Mouse (Mus musculus): Measurements from ENCODE around the gene Klk1b9. TPM values are rescaled to one million over a fixed set of nuclear protein-coding genes. Genes with fewer than 3 reads are reported as not detected.
"Not testable (repeated sequence)": the region's sequence is repeated elsewhere in the genome, so short reads cannot be mapped to it uniquely, and the experiment has no call there.

Klk1b9 gene
- polyA plus RNA-seq, 1 experiment from 2014 or later = not detected

DNA sequence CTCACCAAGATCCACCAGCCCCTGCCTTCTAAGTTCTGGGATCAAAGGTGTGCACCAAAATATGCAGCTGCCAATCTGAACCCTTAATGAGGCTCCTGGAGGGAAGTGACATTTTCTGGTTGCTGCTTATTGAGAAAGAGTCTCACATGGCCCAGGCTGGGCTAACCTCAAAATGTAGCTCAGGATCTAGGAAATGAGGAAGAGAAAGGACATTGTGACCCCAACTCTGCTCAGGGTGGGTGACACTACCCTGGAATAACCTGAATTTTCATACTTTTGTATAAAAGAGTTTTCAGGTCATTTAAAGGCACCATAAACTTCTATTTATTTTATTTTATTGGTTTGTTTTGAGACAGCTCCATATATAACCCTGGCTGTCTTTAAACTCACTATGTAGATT is 9.8 kb downstream of the Klk1b9 start:
- Histone ChIP-seq H3K36me3 (no peaks in the 10 kb centered on the region), H3K27ac (no peak overlapping the region), H3K27me3 (no peaks in the 10 kb centered on the region), H3K4me1 (no peaks in the 10 kb centered on the region), H3K9ac (no peak overlapping the region), H3K4me3 (no peak overlapping the region), H3K4me2 (no peak overlapping the region), H3K9me3 (no peaks in the 10 kb centered on the region)
- ATAC-seq (ENCODE audit: borderline replicate concordance, extremely low read depth, low FRiP score, low TSS enrichment) = no peak

DNA sequence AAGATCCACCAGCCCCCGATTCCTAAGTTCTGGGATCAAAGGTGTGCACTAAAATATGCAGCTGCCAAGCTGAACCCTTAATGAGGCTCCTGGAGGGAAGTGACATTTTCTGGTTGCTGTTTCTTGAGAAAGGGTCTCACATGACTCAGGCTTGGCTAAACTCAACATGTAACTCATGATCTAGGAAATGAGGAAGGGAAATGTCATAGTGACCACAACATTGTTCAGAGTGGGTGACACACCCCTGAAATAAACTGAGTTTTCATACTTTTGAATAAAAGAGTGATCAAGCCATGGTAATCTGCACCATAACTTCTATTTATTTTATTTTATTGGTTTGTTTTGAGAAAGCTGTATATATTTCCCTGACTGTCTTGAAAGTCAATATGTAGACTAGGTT is 19.0 kb downstream of the Klk1b9 start:
- 56% methylated on average over 1 of the region's 1 CpGs for WGBS
- not testable (repeated sequence) for H3K9me3 ChIP-seq

DNA sequence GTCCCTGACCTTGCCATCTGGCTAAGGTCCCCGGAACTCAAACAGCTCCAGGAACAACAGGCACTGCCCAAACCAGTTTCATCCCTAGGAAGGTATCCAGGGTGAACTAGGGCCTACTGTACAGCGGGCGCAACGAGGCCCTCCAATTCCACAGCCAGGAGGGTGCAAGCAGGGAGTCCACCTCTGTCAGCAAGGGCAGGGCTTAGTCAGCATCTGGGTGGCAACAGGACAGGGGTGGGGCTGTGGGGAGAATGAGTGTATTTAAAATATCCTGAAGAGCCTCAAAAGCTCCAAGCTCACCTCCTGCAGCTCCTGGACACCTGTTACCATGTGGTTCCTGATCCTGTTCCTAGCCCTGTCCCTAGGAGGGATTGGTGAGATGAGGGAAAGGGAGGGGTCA is 19.7 kb downstream of the Klk1b9 start, which contains the start of gene Klk1b11:
Gene Klk1b11, plus strand, starts transcription at position 301 of the 400 bp plus-strand sequence.
- H3K9ac ChIP-seq; H3K9me3 ChIP-seq; H3K27me3 ChIP-seq; ATAC-seq (ENCODE audit: borderline replicate concordance, extremely low read depth, low FRiP score, low TSS enrichment); H3K4me3 ChIP-seq; H3K4me2 ChIP-seq; H3K36me3 ChIP-seq; H3K4me1 ChIP-seq; H3K27ac ChIP-seq: not testable (repeated sequence)
- 79% methylated on average over 4 of the region's 4 CpGs for WGBS

More for the DNA sequence above, 19.0 kb downstream of the Klk1b9 start:
- not testable (repeated sequence) for H3K36me3 ChIP-seq; ATAC-seq (ENCODE audit: borderline replicate concordance, extremely low read depth, low FRiP score, low TSS enrichment); H3K9ac ChIP-seq; H3K27me3 ChIP-seq; H3K4me2 ChIP-seq; H3K27ac ChIP-seq; H3K4me1 ChIP-seq; H3K4me3 ChIP-seq

DNA sequence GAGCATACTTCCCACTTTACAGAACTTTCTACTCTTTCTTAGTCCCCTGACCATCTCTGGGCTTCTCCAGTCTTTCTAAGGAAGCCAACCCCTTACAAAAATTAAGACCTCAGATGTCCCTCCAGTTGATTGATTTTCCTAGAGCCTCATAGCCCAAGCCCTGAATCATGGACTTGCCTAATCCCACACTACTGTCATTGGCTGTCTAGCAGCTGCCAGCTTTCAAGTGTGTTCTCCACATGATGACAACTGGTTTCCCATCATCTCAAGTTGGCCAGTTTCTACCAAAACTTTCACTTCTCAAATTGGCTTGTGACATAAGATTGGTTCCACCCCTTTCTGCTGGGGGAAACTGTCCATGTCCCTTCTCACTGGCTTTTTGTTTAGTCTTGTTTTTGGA is 29.0 kb downstream of the Klk1b9 start:
- no peaks in the 10 kb centered on the region for H3K9me3 ChIP-seq
- H3K27ac ChIP-seq = no peak overlapping the region
- H3K4me3 ChIP-seq = no peak overlapping the region
- H3K4me1 ChIP-seq = no peaks in the 10 kb centered on the region
- H3K36me3 ChIP-seq = no peaks in the 10 kb centered on the region
- H3K9ac ChIP-seq = no peak overlapping the region
- no peaks in the 10 kb centered on the region for H3K27me3 ChIP-seq
- ATAC-seq (ENCODE audit: borderline replicate concordance, extremely low read depth, low FRiP score, low TSS enrichment) = no peak
- H3K4me2 ChIP-seq = no peak overlapping the region

DNA sequence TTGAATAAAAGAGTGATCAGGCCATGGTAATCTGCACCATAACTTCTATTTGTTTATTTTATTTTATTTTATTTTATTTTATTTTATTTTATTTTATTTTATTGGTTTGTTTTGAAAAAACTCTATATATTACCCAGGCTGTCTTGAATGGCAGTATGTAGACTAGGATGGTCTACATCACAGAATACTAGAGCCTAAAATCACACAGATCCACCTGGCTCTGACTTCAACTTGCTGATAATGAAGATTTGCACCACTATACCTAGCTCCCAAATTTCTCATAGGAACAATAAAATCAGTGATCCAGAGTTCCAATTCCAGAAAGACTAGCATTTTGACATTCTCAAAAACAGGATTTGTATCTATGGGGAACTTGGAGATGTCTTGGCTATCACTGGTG is 36.0 kb downstream of the Klk1b9 start, which contains the start of gene Klk1b26:
Gene Klk1b26, plus strand, starts transcription at position 301 of the 400 bp plus-strand sequence.
- not testable (repeated sequence) for H3K9me3 ChIP-seq; H3K27ac ChIP-seq; H3K4me1 ChIP-seq; H3K4me2 ChIP-seq; H3K9ac ChIP-seq; H3K36me3 ChIP-seq; H3K27me3 ChIP-seq; H3K4me3 ChIP-seq; ATAC-seq (ENCODE audit: borderline replicate concordance, extremely low read depth, low FRiP score, low TSS enrichment)

- not testable (repeated sequence) for ATAC-seq (ENCODE audit: borderline replicate concordance, extremely low read depth, low FRiP score, low TSS enrichment)
Observed at GRCm38 (mm10) chr7:44014666-44015065, 38.8 kb downstream of the Klk1b9 start.

GRCm38 (mm10) chr7:44015071-44015470 is 39.2 kb downstream of the Klk1b9 start:
- 75% methylated on average over 5 of the region's 5 CpGs for WGBS
- no peaks in the 10 kb centered on the region for H3K4me1 ChIP-seq

More at GRCm38 (mm10) chr7:44014666-44015065, 38.8 kb downstream of the Klk1b9 start:
- H3K4me2 ChIP-seq, H3K9ac ChIP-seq, H3K36me3 ChIP-seq, H3K9me3 ChIP-seq, H3K27ac ChIP-seq, H3K27me3 ChIP-seq, H3K4me1 ChIP-seq, H3K4me3 ChIP-seq: not testable (repeated sequence)
- 77% methylated on average over 6 of the region's 6 CpGs for WGBS

More at GRCm38 (mm10) chr7:44015071-44015470, 39.2 kb downstream of the Klk1b9 start:
- Histone ChIP-seq H3K9ac (no peak overlapping the region), H3K9me3 (no peaks in the 10 kb centered on the region), H3K4me3 (no peak overlapping the region), H3K36me3 (no peaks in the 10 kb centered on the region), H3K27me3 (no peaks in the 10 kb centered on the region), H3K4me2 (no peak overlapping the region), H3K27ac (no peak overlapping the region)
- ATAC-seq (ENCODE audit: borderline replicate concordance, extremely low read depth, low FRiP score, low TSS enrichment) = no peak

Other genes starting within 250 kb of the Klk1b9 start
- not detected in 2 replicates for gene Klk12, start 207.2 kb upstream of the Klk1b9 start, polyA plus RNA-seq (2015; fragmentation: Nextera tagmentation; extraction: Ambion mirVana)
- gene Klk11, start 201.5 kb upstream of the Klk1b9 start, polyA plus RNA-seq (2015; fragmentation: Nextera tagmentation; extraction: Ambion mirVana) = 0.14 and 0.42 TPM in 2 replicates
- 1.8 and 1.9 TPM in 2 replicates for gene Klk10, start 195.0 kb upstream of the Klk1b9 start, polyA plus RNA-seq (2015; fragmentation: Nextera tagmentation; extraction: Ambion mirVana)
- 0.16 TPM in 1 of 2 replicates, not detected in the other for gene Klk9, start 184.2 kb upstream of the Klk1b9 start, polyA plus RNA-seq (2015; fragmentation: Nextera tagmentation; extraction: Ambion mirVana)
- gene Klk8, start 178.5 kb upstream of the Klk1b9 start, polyA plus RNA-seq (2015; fragmentation: Nextera tagmentation; extraction: Ambion mirVana) = 21.4 and 22.4 TPM in 2 replicates
- not detected in 2 replicates for gene Klk7, start 164.8 kb upstream of the Klk1b9 start, polyA plus RNA-seq (2015; fragmentation: Nextera tagmentation; extraction: Ambion mirVana)
- gene Klk6, start 151.6 kb upstream of the Klk1b9 start, polyA plus RNA-seq (2015; fragmentation: Nextera tagmentation; extraction: Ambion mirVana) = not detected in 2 replicates
- not detected in 2 replicates for gene Klk5, start 134.1 kb upstream of the Klk1b9 start, polyA plus RNA-seq (2015; fragmentation: Nextera tagmentation; extraction: Ambion mirVana)
- gene Klk4, start 94.9 kb upstream of the Klk1b9 start, polyA plus RNA-seq (2015; fragmentation: Nextera tagmentation; extraction: Ambion mirVana) = not detected in 2 replicates
- not detected in 2 replicates for gene Klk15, start 42.3 kb upstream of the Klk1b9 start, polyA plus RNA-seq (2015; fragmentation: Nextera tagmentation; extraction: Ambion mirVana)
- not detected in 2 replicates for gene Klk1b8, start 25.4 kb upstream of the Klk1b9 start, polyA plus RNA-seq (2015; fragmentation: Nextera tagmentation; extraction: Ambion mirVana)
- gene Klk1b1, start 9.3 kb upstream of the Klk1b9 start, polyA plus RNA-seq (2015; fragmentation: Nextera tagmentation; extraction: Ambion mirVana) = not detected in 2 replicates
- not detected in 2 replicates for gene Klk1b11, start 19.8 kb downstream of the Klk1b9 start, polyA plus RNA-seq (2015; fragmentation: Nextera tagmentation; extraction: Ambion mirVana)
- gene Klk1b26, start 36.1 kb downstream of the Klk1b9 start, polyA plus RNA-seq (2015; fragmentation: Nextera tagmentation; extraction: Ambion mirVana) = not detected in 2 replicates
- not detected in 2 replicates for gene Klk1b27, start 76.2 kb downstream of the Klk1b9 start, polyA plus RNA-seq (2015; fragmentation: Nextera tagmentation; extraction: Ambion mirVana)
- gene Klk1b21, start 126.3 kb downstream of the Klk1b9 start, polyA plus RNA-seq (2015; fragmentation: Nextera tagmentation; extraction: Ambion mirVana) = not detected in 2 replicates
- not detected in 2 replicates for gene Klk1b22, start 136.6 kb downstream of the Klk1b9 start, polyA plus RNA-seq (2015; fragmentation: Nextera tagmentation; extraction: Ambion mirVana)
- gene Klk1b16, start 160.7 kb downstream of the Klk1b9 start, polyA plus RNA-seq (2015; fragmentation: Nextera tagmentation; extraction: Ambion mirVana) = not detected in 2 replicates
- gene Klk1b24, start 212.2 kb downstream of the Klk1b9 start, polyA plus RNA-seq (2015; fragmentation: Nextera tagmentation; extraction: Ambion mirVana) = not detected in 2 replicates
- not detected in 2 replicates for gene Klk1b3, start 222.1 kb downstream of the Klk1b9 start, polyA plus RNA-seq (2015; fragmentation: Nextera tagmentation; extraction: Ambion mirVana)
- gene Klk1b4, start 231.4 kb downstream of the Klk1b9 start, polyA plus RNA-seq (2015; fragmentation: Nextera tagmentation; extraction: Ambion mirVana) = not detected in 2 replicates
- not detected in 2 replicates for gene Klk1b5, start 239.9 kb downstream of the Klk1b9 start, polyA plus RNA-seq (2015; fragmentation: Nextera tagmentation; extraction: Ambion mirVana)
- gene Klk1, start 249.3 kb downstream of the Klk1b9 start, polyA plus RNA-seq (2015; fragmentation: Nextera tagmentation; extraction: Ambion mirVana) = 0.20 TPM in 1 of 2 replicates, not detected in the other

Data from lung, embryonic 15.5 days (tissue).